Mouse (Mus musculus): Measurements from ENCODE around the gene Fchsd2.

- TF ChIP-seq POLR2A (IDR thresholded peaks at IDR 0.05; ENCODE audit: extremely low read depth, insufficient read depth, low read length) (no peak), CTCF (IDR thresholded peaks at IDR 0.05; ENCODE audit: extremely low read depth, insufficient read depth, low read length) (no peak)
Measured at GRCm38 (mm10) chr7:101095560-101095959, 2.9 kb downstream of the Fchsd2 start.
